Mouse (Mus musculus) adrenal gland, postnatal 14 days (tissue): ENCODE results near the gene Pgr. TPM values are rescaled to one million over a fixed set of nuclear protein-coding genes. Genes with fewer than 3 reads are reported as not detected.

Source experiments
- DNase-seq: peaks from one replicate; pipeline ENCODE4 v3.0.0; 2021; ENCODE audit warnings: mixed read lengths
- long read RNA-seq, 2 experiments: library from polyadenylated mRNA; stranded (forward); transcript quantifications; one replicate each; pipeline ENCODE4 v2.0.0; 2021
- total RNA-seq: library from RNA; stranded (reverse); gene quantifications from 2 replicates; pipeline ENCODE4 v1.2.3, GENCODE M21; 2021

The Pgr gene
- total RNA-seq = 0.11 and 0.26 TPM in 2 replicates
- long read RNA-seq, experiment 1 = 0 reads
- long read RNA-seq, experiment 2 = 0 reads

GRCm38 (mm10) chr9:8899616-8900202 lies at the start of gene Pgr:
Gene Pgr, plus strand, starts transcription at chr9:8899833.
- no peak for DNase-seq

- DNase-seq = no peak
Measured at GRCm38 (mm10) chr9:8857455-8857854, 42.2 kb upstream of the Pgr start.

GRCm38 (mm10) chr9:8868511-8868910 lies 31.1 kb upstream of the Pgr start:
- DNase-seq = no peak

- no peak for DNase-seq
Measured at GRCm38 (mm10) chr9:8895205-8895604, 4.4 kb upstream of the Pgr start.

- DNase-seq = peak; percentile 15
Measured at GRCm38 (mm10) chr9:8900203-8901012, 775 bp downstream of the Pgr start.

- peak; percentile 20 for DNase-seq
Measured at GRCm38 (mm10) chr9:8901013-8901646, 1.5 kb downstream of the Pgr start.

- DNase-seq = peak; percentile 37
Measured at GRCm38 (mm10) chr9:8901647-8902131, 2.1 kb downstream of the Pgr start.

- DNase-seq = no peak
Measured at GRCm38 (mm10) chr9:8902277-8902676, 2.6 kb downstream of the Pgr start.

- no peak for DNase-seq
Measured at GRCm38 (mm10) chr9:8927561-8927960, 27.9 kb downstream of the Pgr start.

GRCm38 (mm10) chr9:8937753-8938152 lies 38.1 kb downstream of the Pgr start:
- no peak for DNase-seq

- DNase-seq = no peak
Measured at GRCm38 (mm10) chr9:8953306-8953705, 53.7 kb downstream of the Pgr start.

- peak; percentile 46 for DNase-seq
Measured at GRCm38 (mm10) chr9:8964512-8965133, 65.0 kb downstream of the Pgr start.

- DNase-seq = peak; percentile 7
Measured at GRCm38 (mm10) chr9:8970240-8970639, 70.6 kb downstream of the Pgr start.

- DNase-seq = no peak
Measured at GRCm38 (mm10) chr9:8971491-8971890, 71.9 kb downstream of the Pgr start, which contains the start of gene Gm16485. Gene Gm16485, plus strand, starts transcription at chr9:8971791.

- no peak for DNase-seq
Measured at GRCm38 (mm10) chr9:8977775-8978174, 78.1 kb downstream of the Pgr start.

- no peak for DNase-seq
Measured at GRCm38 (mm10) chr9:8982315-8982714, 82.7 kb downstream of the Pgr start.

GRCm38 (mm10) chr9:8996494-8996893 lies 96.9 kb downstream of the Pgr start:
- DNase-seq = no peak

GRCm38 (mm10) chr9:9001170-9001569 lies 101.5 kb downstream of the Pgr start:
- DNase-seq = no peak

- DNase-seq = no peak
Measured at GRCm38 (mm10) chr9:9015108-9015507, 115.5 kb downstream of the Pgr start.
